Mouse (Mus musculus) heart, embryonic 15.5 days (tissue): Measurements from ENCODE around the gene Pla2g5. TPM values are rescaled to one million over a fixed set of nuclear protein-coding genes. Genes with fewer than 3 reads are reported as not detected.

Source experiments
- polyA plus RNA-seq: library from polyadenylated mRNA; unstranded; fragments of >200 nt; fragmentation: Nextera tagmentation; extraction: Ambion mirVana; gene quantifications from 2 replicates; pipeline ENCODE4 v1.2.1, GENCODE M21; 2015

Pla2g5 gene
- polyA plus RNA-seq, 1 experiment from 2014 or later, result 3.6 TPM

Other genes starting within 250 kb of the Pla2g5 start
- gene Vwa5b1, start 227.6 kb downstream of the Pla2g5 start, polyA plus RNA-seq, result not detected in 2 replicates
- gene Pla2g2c, start 138.7 kb downstream of the Pla2g5 start, polyA plus RNA-seq, result 0.18 and 0.24 TPM in 2 replicates
- gene Ubxn10, start 126.3 kb downstream of the Pla2g5 start, polyA plus RNA-seq, result 0.84 and 1.2 TPM in 2 replicates
- 0.09 TPM in 1 of 2 replicates, not detected in the other for gene Pla2g2f, start 105.9 kb downstream of the Pla2g5 start, polyA plus RNA-seq
- not detected in 2 replicates for gene Pla2g2d, start 87.7 kb downstream of the Pla2g5 start, polyA plus RNA-seq
- not detected in 2 replicates for gene Gm13030, start 10.5 kb upstream of the Pla2g5 start, polyA plus RNA-seq
- gene Pla2g2e, start 14.5 kb upstream of the Pla2g5 start, polyA plus RNA-seq, result not detected in 2 replicates
- 2.6 and 3.3 TPM in 2 replicates for gene Otud3, start 50.5 kb upstream of the Pla2g5 start, polyA plus RNA-seq
- gene Rnf186, start 103.6 kb upstream of the Pla2g5 start, polyA plus RNA-seq, result 0.13 and 0.29 TPM in 2 replicates
- gene Tmco4, start 109.4 kb upstream of the Pla2g5 start, polyA plus RNA-seq, result 6.9 and 7.1 TPM in 2 replicates
- not detected in 2 replicates for gene Htr6, start 212.1 kb upstream of the Pla2g5 start, polyA plus RNA-seq
- gene Nbl1, start 229.5 kb upstream of the Pla2g5 start, polyA plus RNA-seq, result 21.4 and 34.5 TPM in 2 replicates